Mouse (Mus musculus) myocyte (in vitro differentiated cells): ENCODE results near the gene Cbr1. TPM values are rescaled to one million over a fixed set of nuclear protein-coding genes. Genes with fewer than 3 reads are reported as not detected.

Experiments
- H3K27me3 ChIP-seq: one replicate; pipeline ENCODE4 v1.6.1; 2011; ENCODE audit not compliant: control insufficient read depth, insufficient read depth, insufficient read length
- H3K36me3 ChIP-seq: one replicate; pipeline ENCODE4 v1.6.1; 2011; ENCODE audit not compliant: control insufficient read depth, insufficient read depth
- H3K4me2 ChIP-seq: one replicate; pipeline ENCODE4 v1.6.1; 2011; ENCODE audit warnings: low read depth, control low read depth
- H3K4me3 ChIP-seq: one replicate; pipeline ENCODE4 v1.5.1; 2011; ENCODE audit warnings: mild to moderate bottlenecking, control low read depth, moderate library complexity
- H3K79me2 ChIP-seq: one replicate; pipeline ENCODE4 v1.6.1; 2011; ENCODE audit not compliant: control insufficient read depth, insufficient read depth
- H3ac ChIP-seq: one replicate; pipeline ENCODE4 v1.6.1; 2011; ENCODE audit not compliant: control insufficient read depth, insufficient read length
- CEBPB ChIP-seq: IDR thresholded peaks from 2 replicates; pipeline ENCODE4 v1.6.1; 2011; ENCODE audit warnings: mild to moderate bottlenecking, moderate library complexity; ENCODE audit not compliant: poor library complexity, insufficient read depth, severe bottlenecking
- E2F4 ChIP-seq: IDR thresholded peaks from one replicate; pipeline ENCODE4 v1.6.1; 2011; ENCODE audit warnings: mild to moderate bottlenecking, control low read depth, moderate library complexity; ENCODE audit not compliant: insufficient read depth
- MAX ChIP-seq: IDR thresholded peaks from one replicate; pipeline ENCODE4 v1.6.1; 2011; ENCODE audit warnings: low read depth, mild to moderate bottlenecking, control low read depth
- MYOD1 ChIP-seq, 3 experiments: IDR thresholded peaks; one replicate each; pipeline ENCODE4 v1.6.1; 2011; ENCODE audit warnings: control low read depth in 2 of 3, low read depth in 2 of 3, mild to moderate bottlenecking in 2 of 3, moderate library complexity in 1 of 3; ENCODE audit not compliant: insufficient read length in 2 of 3, control insufficient read depth in 1 of 3
- MYOG ChIP-seq, 3 experiments: IDR thresholded peaks; one replicate each; pipeline ENCODE4 v1.6.1; 2011; ENCODE audit warnings: control low read depth in 2 of 3, low read depth in 2 of 3, mild to moderate bottlenecking in 2 of 3; ENCODE audit not compliant: insufficient read length in 2 of 3, control insufficient read depth in 1 of 3, insufficient read depth in 1 of 3
- POLR2A ChIP-seq: IDR thresholded peaks from one replicate; pipeline ENCODE4 v1.6.1; 2011; ENCODE audit warnings: low read depth, mild to moderate bottlenecking, control low read depth, moderate library complexity; ENCODE audit not compliant: insufficient read length
- POLR2AphosphoS2 ChIP-seq: IDR thresholded peaks from one replicate; pipeline ENCODE4 v1.6.1; 2011; ENCODE audit warnings: low read depth, control low read depth; ENCODE audit not compliant: insufficient read length
- REST ChIP-seq: IDR thresholded peaks from one replicate; pipeline ENCODE4 v1.6.1; 2011; ENCODE audit warnings: mild to moderate bottlenecking, control low read depth, moderate library complexity; ENCODE audit not compliant: insufficient read depth, insufficient read length
- SRF ChIP-seq: IDR thresholded peaks from one replicate; pipeline ENCODE4 v1.6.1; 2011; ENCODE audit warnings: low read depth; ENCODE audit not compliant: control insufficient read depth, insufficient read length
- TCF12 ChIP-seq: IDR thresholded peaks from one replicate; pipeline ENCODE4 v1.6.1; 2011; ENCODE audit warnings: mild to moderate bottlenecking, control low read depth; ENCODE audit not compliant: poor library complexity, insufficient read depth, severe bottlenecking
- TCF3 ChIP-seq: IDR thresholded peaks from one replicate; pipeline ENCODE4 v1.6.1; 2011; ENCODE audit warnings: low read depth, control low read depth; ENCODE audit not compliant: insufficient read length
- USF1 ChIP-seq: IDR thresholded peaks from one replicate; pipeline ENCODE4 v1.6.1; 2011; ENCODE audit warnings: low read depth, mild to moderate bottlenecking, control low read depth, moderate library complexity
- polyA plus RNA-seq: library from polyadenylated mRNA; unstranded; fragments of >200 nt; fragmentation: generic; extraction: Trizol; gene quantifications from one replicate; pipeline ENCODE4 v1.2.1, GENCODE M21; 2012; ENCODE audit warnings: missing spikeins

Cbr1 gene
- polyA plus RNA-seq, 1 experiment: 19.9 TPM

DNA sequence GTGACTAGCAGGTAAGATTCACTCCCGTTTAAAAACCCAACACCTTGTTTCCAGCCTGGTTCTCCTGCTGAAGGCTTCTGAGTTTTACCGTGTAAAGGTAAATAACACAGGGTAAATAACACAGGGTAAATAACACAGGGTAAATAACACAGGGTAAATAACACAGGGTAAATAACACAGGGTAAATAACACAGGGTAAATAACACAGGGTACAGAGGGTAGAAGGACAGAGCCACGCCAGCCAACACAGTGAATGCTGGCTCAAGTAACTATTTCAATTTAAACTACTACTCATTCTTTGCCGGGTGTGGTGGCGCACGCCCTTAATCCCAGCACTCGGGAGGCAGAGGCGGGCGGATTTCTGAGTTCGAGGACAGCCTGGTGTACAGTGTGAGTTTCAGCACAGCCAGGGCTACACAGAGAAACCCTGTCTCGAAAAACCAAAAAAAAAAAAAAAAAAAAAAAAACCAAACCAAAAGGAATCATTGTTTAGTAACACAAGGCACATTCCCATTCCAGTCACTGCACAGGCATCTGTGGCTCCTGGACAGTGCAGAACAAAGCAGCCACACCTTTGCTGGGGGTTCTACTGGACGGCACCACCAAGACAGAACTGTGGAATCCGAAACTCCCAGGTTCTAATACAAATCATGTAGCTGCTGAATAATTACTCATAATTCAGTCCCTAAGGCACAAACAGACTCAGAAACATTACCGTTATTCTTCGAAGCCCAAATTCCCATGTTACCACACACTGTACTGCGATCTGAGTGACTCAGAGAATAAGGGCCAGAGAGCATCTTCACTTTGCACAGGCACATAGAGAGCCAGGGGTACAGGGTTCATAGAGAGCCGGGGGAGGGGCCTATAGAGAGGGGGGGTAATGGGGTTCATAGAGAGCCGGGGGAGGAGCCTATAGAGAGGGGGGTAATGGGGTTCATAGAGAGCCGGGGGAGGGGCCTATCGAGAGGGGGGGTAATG, 13.9 kb upstream of the Cbr1 start:
- Histone ChIP-seq H3K79me2 (no peaks in the 10 kb centered on the region), H3K4me3 (no peak overlapping the region), H3ac (no peak overlapping the region), H3K27me3 (no peaks in the 10 kb centered on the region), H3K36me3 (peaks cover 4% of the 10 kb centered on the region), H3K4me2 (no peak overlapping the region)
- no peak for TF ChIP-seq MYOG (IDR thresholded peaks at IDR 0.05; ENCODE audit: control insufficient read depth in 1 of 3, insufficient read depth in 1 of 3, insufficient read length in 2 of 3, low read depth in 2 of 3)
- no peak for TF ChIP-seq E2F4
- TF ChIP-seq TCF3: no peak
- no peak for TF ChIP-seq POLR2AphosphoS2

DNA sequence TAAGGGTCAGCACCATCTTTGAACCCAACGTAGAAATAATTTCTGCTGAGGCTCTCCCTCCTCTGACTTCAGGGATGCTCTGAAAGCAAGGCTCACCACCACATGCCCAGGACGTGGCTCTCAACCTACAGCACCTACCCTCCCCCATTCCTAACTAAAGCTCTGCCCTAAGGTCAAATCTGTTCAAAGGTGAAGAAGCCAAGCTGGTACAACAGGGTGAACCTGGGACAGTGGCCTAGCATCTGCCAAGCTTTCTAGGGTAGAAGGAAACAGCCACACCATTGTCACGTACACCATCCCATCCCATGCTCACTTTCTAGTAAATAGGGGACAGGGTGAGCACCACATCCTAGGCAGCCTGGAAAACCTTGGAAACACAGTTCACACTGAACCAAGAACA, 12.9 kb upstream of the Cbr1 start:
- Histone ChIP-seq H3K4me3 (no peak overlapping the region), H3K27me3 (no peaks in the 10 kb centered on the region), H3K79me2 (no peaks in the 10 kb centered on the region), H3K36me3 (peaks cover 4% of the 10 kb centered on the region), H3K4me2 (no peak overlapping the region), H3ac (no peak overlapping the region)
- TF ChIP-seq POLR2A: no peak
- TF ChIP-seq MYOG (IDR thresholded peaks at IDR 0.05; ENCODE audit: control insufficient read depth in 1 of 3, insufficient read depth in 1 of 3, insufficient read length in 2 of 3, low read depth in 2 of 3): no peak
- no peak for TF ChIP-seq TCF3
- no peak for TF ChIP-seq POLR2AphosphoS2
- TF ChIP-seq REST: no peak
- no peak for TF ChIP-seq USF1
- no peak for TF ChIP-seq E2F4

DNA sequence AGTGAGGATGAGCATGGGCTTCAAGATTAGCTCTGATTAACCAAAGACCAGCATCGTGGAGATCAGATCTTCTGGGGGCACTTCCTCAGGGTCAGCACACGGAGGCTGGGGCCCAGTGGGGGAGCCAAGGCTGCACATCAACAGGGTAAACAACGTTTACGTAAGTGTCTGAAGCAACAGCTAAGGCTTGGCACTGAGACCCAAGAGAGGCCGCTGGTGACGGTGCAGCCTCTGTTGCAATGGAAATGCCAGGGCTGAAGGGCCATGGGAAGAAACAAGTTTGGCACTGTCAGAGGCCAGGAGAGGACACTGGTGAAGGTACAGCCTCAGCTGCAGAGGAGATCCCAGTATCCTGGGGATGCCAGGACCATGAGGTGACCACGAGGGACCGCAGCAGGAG, 12.2 kb upstream of the Cbr1 start:
- Histone ChIP-seq H3ac (no peak overlapping the region), H3K4me2 (no peak overlapping the region), H3K4me3 (no peak overlapping the region), H3K36me3 (peaks cover 4% of the 10 kb centered on the region), H3K79me2 (no peaks in the 10 kb centered on the region), H3K27me3 (no peaks in the 10 kb centered on the region)
- no peak for TF ChIP-seq MYOD1 (IDR thresholded peaks at IDR 0.05; ENCODE audit: control insufficient read depth in 1 of 3, insufficient read length in 2 of 3, low read depth in 2 of 3)
- no peak for TF ChIP-seq SRF
- no peak for TF ChIP-seq MAX
- no peak for TF ChIP-seq TCF12
- TF ChIP-seq CEBPB: no peak
- no peak for TF ChIP-seq MYOG (IDR thresholded peaks at IDR 0.05; ENCODE audit: control insufficient read depth in 1 of 3, insufficient read depth in 1 of 3, insufficient read length in 2 of 3, low read depth in 2 of 3)
- TF ChIP-seq POLR2A: no peak
- no peak for TF ChIP-seq POLR2AphosphoS2
- no peak for TF ChIP-seq TCF3
- no peak for TF ChIP-seq E2F4
- no peak for TF ChIP-seq REST
- TF ChIP-seq USF1: no peak

DNA sequence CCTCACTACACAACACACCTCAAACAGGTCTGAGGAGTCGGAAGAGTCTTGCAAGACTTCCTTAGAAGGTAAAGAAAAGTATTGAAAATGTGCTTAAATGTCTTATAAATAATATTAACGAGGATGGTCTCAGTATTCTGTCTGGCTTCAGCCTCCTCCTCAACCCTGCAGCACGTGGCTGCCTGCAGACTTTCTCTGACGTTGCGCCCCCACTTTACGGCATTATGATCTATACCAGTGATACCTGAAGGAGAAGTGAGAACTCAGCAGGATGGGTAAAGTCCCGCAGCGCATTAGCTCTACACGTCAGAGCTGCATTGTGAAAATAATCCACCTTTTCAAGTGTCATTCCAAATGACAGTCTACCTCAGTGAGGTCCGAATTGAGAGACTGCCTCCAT, 11.2 kb upstream of the Cbr1 start:
- Histone ChIP-seq H3K36me3 (peaks cover 4% of the 10 kb centered on the region), H3ac (no peak overlapping the region), H3K4me2 (no peak overlapping the region), H3K27me3 (no peaks in the 10 kb centered on the region), H3K4me3 (no peak overlapping the region), H3K79me2 (no peaks in the 10 kb centered on the region)
- no peak for TF ChIP-seq E2F4
- no peak for TF ChIP-seq MAX
- TF ChIP-seq MYOG (IDR thresholded peaks at IDR 0.05; ENCODE audit: control insufficient read depth in 1 of 3, insufficient read depth in 1 of 3, insufficient read length in 2 of 3, low read depth in 2 of 3): no peak
- no peak for TF ChIP-seq SRF
- TF ChIP-seq TCF3: no peak
- no peak for TF ChIP-seq REST
- TF ChIP-seq USF1: no peak
- no peak for TF ChIP-seq CEBPB
- no peak for TF ChIP-seq POLR2AphosphoS2
- no peak for TF ChIP-seq MYOD1 (IDR thresholded peaks at IDR 0.05; ENCODE audit: control insufficient read depth in 1 of 3, insufficient read length in 2 of 3, low read depth in 2 of 3)
- no peak for TF ChIP-seq POLR2A
- no peak for TF ChIP-seq TCF12

DNA sequence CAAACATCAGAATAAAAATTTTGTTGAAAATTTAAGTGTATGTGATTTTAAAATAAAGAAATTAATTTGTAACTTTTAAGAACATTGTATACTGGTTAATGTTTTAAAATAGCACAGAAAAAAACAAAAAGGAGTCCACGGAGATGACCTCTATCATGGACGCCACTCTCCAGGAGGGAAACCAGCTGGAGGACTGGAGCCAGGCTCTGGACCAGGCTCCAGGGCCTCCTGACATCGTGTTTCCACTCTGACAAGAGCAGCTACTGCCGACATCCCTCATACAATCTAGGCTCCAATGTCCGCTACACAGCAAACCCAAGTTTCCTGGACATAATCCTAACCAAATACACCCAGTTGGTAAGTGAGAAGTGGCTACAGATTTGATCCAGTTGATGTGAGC, 9.9 kb upstream of the Cbr1 start:
- Histone ChIP-seq H3K4me2 (no peak overlapping the region), H3ac (no peak overlapping the region), H3K27me3 (no peaks in the 10 kb centered on the region), H3K36me3 (peaks cover 4% of the 10 kb centered on the region), H3K4me3 (no peak overlapping the region), H3K79me2 (no peaks in the 10 kb centered on the region)
- TF ChIP-seq MAX (no peak), SRF (no peak), REST (no peak), MYOD1 (IDR thresholded peaks at IDR 0.05; ENCODE audit: control insufficient read depth in 1 of 3, insufficient read length in 2 of 3, low read depth in 2 of 3) (no peak), TCF12 (no peak), USF1 (no peak), TCF3 (no peak), MYOG (IDR thresholded peaks at IDR 0.05; ENCODE audit: control insufficient read depth in 1 of 3, insufficient read depth in 1 of 3, insufficient read length in 2 of 3, low read depth in 2 of 3) (no peak), E2F4 (no peak), POLR2A (no peak), POLR2AphosphoS2 (no peak), CEBPB (no peak)
